Mouse (Mus musculus) midbrain, embryonic 13.5 days (tissue): ENCODE data around the gene Sost. TPM values are rescaled to one million over a fixed set of nuclear protein-coding genes. Genes with fewer than 3 reads are reported as not detected.

ENCODE experiments used
- ATAC-seq: fragments of 200-750 bp; cut with Nextera tagmentation; 2 replicates; pipeline ENCODE4 v1.8.0; 2017; ENCODE audit warnings: mild to moderate bottlenecking, moderate TSS enrichment, moderate library complexity
- H3K27ac ChIP-seq: fragments of 300-500 bp; sonication (generic); 2 replicates; pipeline ENCODE4 v1.5.1; 2015; ENCODE audit warnings: inconsistent platforms, mild to moderate bottlenecking, moderate library complexity
- H3K27me3 ChIP-seq: fragments of 300-500 bp; sonication (generic); 2 replicates; pipeline ENCODE4 v1.6.1; 2015; ENCODE audit warnings: mild to moderate bottlenecking, inconsistent platforms
- H3K36me3 ChIP-seq: fragments of 300-500 bp; sonication (generic); 2 replicates; pipeline ENCODE4 v1.6.1; 2015; ENCODE audit warnings: mild to moderate bottlenecking, inconsistent platforms
- H3K4me1 ChIP-seq: fragments of 300-500 bp; sonication (generic); replicated peaks from 2 replicates; pipeline ENCODE4 v1.6.1; 2015; ENCODE audit warnings: inconsistent platforms
- H3K4me2 ChIP-seq: fragments of 300-500 bp; sonication (generic); replicated peaks from 2 replicates; pipeline ENCODE4 v1.6.1; 2015; ENCODE audit warnings: moderate library complexity, mild to moderate bottlenecking, inconsistent platforms
- H3K4me3 ChIP-seq: fragments of 300-500 bp; sonication (generic); replicated peaks from 2 replicates; pipeline ENCODE4 v1.5.1; 2015; ENCODE audit warnings: mild to moderate bottlenecking, inconsistent platforms
- H3K9ac ChIP-seq: fragments of 300-500 bp; sonication (generic); replicated peaks from 2 replicates; pipeline ENCODE4 v1.6.1; 2015; ENCODE audit warnings: mild to moderate bottlenecking, inconsistent platforms
- H3K9me3 ChIP-seq: fragments of 300-500 bp; sonication (generic); 2 replicates; pipeline ENCODE4 v1.6.1; 2016; ENCODE audit warnings: mild to moderate bottlenecking, inconsistent platforms
- WGBS: fragments of 180-500 bp; shearing (Covaris S2); methylation state at CpG from one replicate; pipeline ENCODE4 v1.1.7; 2015; 5-methylcytosine and 5-hydroxymethylcytosine counted together
- polyA plus RNA-seq: library from polyadenylated mRNA; unstranded; fragments of >200 nt; fragmentation: Nextera tagmentation; extraction: Ambion mirVana; gene quantifications from 2 replicates; pipeline ENCODE4 v1.2.1, GENCODE M21; 2015

Gene Sost
- polyA plus RNA-seq: 0.07 and 0.24 TPM in 2 replicates

- H3K4me1 ChIP-seq: peaks cover 41% of the 10 kb centered on the region
- H3K4me2 ChIP-seq: no peak within 1 kb of the TSS
- H3K27me3 ChIP-seq: peaks cover 63% of the 10 kb centered on the region
- WGBS: 27% methylated on average over 10 of the region's 10 CpGs
- H3K9ac ChIP-seq: no peak within 1 kb of the TSS
- no peak within 1 kb of the TSS for H3K4me3 ChIP-seq
- no peak for ATAC-seq
- no peaks in the 10 kb centered on the region for H3K36me3 ChIP-seq
- no peak within 1 kb of the TSS for H3K27ac ChIP-seq
- H3K9me3 ChIP-seq: no peaks in the 10 kb centered on the region
These were observed at the start of gene Sost for GRCm38 (mm10) chr11:101966965-101967614. Gene Sost (minus strand): TSS chr11:101967015.

GRCm38 (mm10) chr11:102016136-102016535 is 49.3 kb upstream of the Sost start:
- Histone ChIP-seq H3K4me3 (no peak overlapping the region), H3K9ac (no peak overlapping the region), H3K9me3 (no peaks in the 10 kb centered on the region), H3K4me2 (no peak overlapping the region), H3K4me1 (peaks cover 18% of the 10 kb centered on the region; the same call in 1 of the 2 replicates), H3K27ac (no peak overlapping the region), H3K36me3 (peaks cover 85% of the 10 kb centered on the region), H3K27me3 (no peaks in the 10 kb centered on the region)
- no peak for ATAC-seq
- WGBS: 96% methylated on average over 1 of the region's 1 CpGs

- peak overlapping the region; percentile 14; the same call in 1 of the 2 replicates for H3K27ac ChIP-seq
These were observed 48.7 kb upstream of the Sost start for GRCm38 (mm10) chr11:102015472-102015871.

GRCm38 (mm10) chr11:102013201-102013600 is 46.4 kb upstream of the Sost start:
- peaks cover 95% of the 10 kb centered on the region for H3K36me3 ChIP-seq
- H3K9ac ChIP-seq: no peak overlapping the region
- ATAC-seq: no peak
- no peaks in the 10 kb centered on the region for H3K9me3 ChIP-seq
- H3K4me1 ChIP-seq: peaks cover 26% of the 10 kb centered on the region
- no peaks in the 10 kb centered on the region for H3K27me3 ChIP-seq
- no peak overlapping the region for H3K4me3 ChIP-seq
- H3K27ac ChIP-seq: no peak overlapping the region
- H3K4me2 ChIP-seq: no peak overlapping the region
- WGBS: 95% methylated on average over 8 of the region's 8 CpGs

More at GRCm38 (mm10) chr11:102015472-102015871, 48.7 kb upstream of the Sost start:
- Histone ChIP-seq H3K36me3 (peaks cover 90% of the 10 kb centered on the region), H3K9ac (no peak overlapping the region), H3K4me3 (no peak overlapping the region), H3K9me3 (no peaks in the 10 kb centered on the region), H3K27me3 (no peaks in the 10 kb centered on the region), H3K4me1 (peaks cover 21% of the 10 kb centered on the region), H3K4me2 (no peak overlapping the region)
- 58% methylated on average over 6 of the region's 6 CpGs for WGBS
- ATAC-seq: no peak

- Histone ChIP-seq H3K4me3 (no peak overlapping the region), H3K9ac (no peak overlapping the region), H3K9me3 (no peaks in the 10 kb centered on the region), H3K27me3 (no peaks in the 10 kb centered on the region), H3K36me3 (peaks cover 96% of the 10 kb centered on the region), H3K4me2 (no peak overlapping the region), H3K27ac (no peak overlapping the region), H3K4me1 (peaks cover 31% of the 10 kb centered on the region)
- no peak for ATAC-seq
- WGBS: 81% methylated on average over 8 of the region's 8 CpGs
These were observed 44.7 kb upstream of the Sost start for GRCm38 (mm10) chr11:102011510-102011909.

GRCm38 (mm10) chr11:102010140-102010539 is 43.3 kb upstream of the Sost start:
- Histone ChIP-seq H3K4me3 (no peak overlapping the region), H3K36me3 (peaks cover 95% of the 10 kb centered on the region), H3K4me1 (peaks cover 26% of the 10 kb centered on the region), H3K4me2 (no peak overlapping the region), H3K9me3 (no peaks in the 10 kb centered on the region), H3K27ac (peak overlapping the region; percentile 83), H3K27me3 (no peaks in the 10 kb centered on the region), H3K9ac (no peak overlapping the region; the same call in 1 of the 2 replicates)
- WGBS: 60% methylated on average over 13 of the region's 13 CpGs
- peak; percentile 61 for ATAC-seq

GRCm38 (mm10) chr11:102008954-102009637 is 42.3 kb upstream of the Sost start:
- WGBS: 85% methylated on average over 15 of the region's 15 CpGs
- Histone ChIP-seq H3K27me3 (no peaks in the 10 kb centered on the region), H3K27ac (peak overlapping the region; percentile 83), H3K9ac (no peak overlapping the region), H3K36me3 (peaks cover 95% of the 10 kb centered on the region), H3K9me3 (no peaks in the 10 kb centered on the region), H3K4me1 (peaks cover 24% of the 10 kb centered on the region), H3K4me2 (no peak overlapping the region), H3K4me3 (no peak overlapping the region)
- no peak for ATAC-seq

- no peak for ATAC-seq
- Histone ChIP-seq H3K9ac (no peak overlapping the region), H3K9me3 (no peaks in the 10 kb centered on the region), H3K27me3 (no peaks in the 10 kb centered on the region), H3K36me3 (peaks cover 96% of the 10 kb centered on the region), H3K27ac (no peak overlapping the region), H3K4me2 (no peak overlapping the region), H3K4me1 (peaks cover 24% of the 10 kb centered on the region), H3K4me3 (no peak overlapping the region)
- 97% methylated on average over 8 of the region's 8 CpGs for WGBS
These were observed 41.6 kb upstream of the Sost start for GRCm38 (mm10) chr11:102008372-102008771.

GRCm38 (mm10) chr11:102006688-102007087 is 39.9 kb upstream of the Sost start:
- Histone ChIP-seq H3K9ac (no peak overlapping the region), H3K27ac (0 out of 2 replicates have a peak overlapping the region, but pooled peaks have one; percentile 7), H3K4me2 (no peak overlapping the region), H3K36me3 (peaks cover 89% of the 10 kb centered on the region), H3K4me1 (peaks cover 24% of the 10 kb centered on the region), H3K27me3 (no peaks in the 10 kb centered on the region), H3K4me3 (no peak overlapping the region), H3K9me3 (no peaks in the 10 kb centered on the region)
- 75% methylated on average over 5 of the region's 5 CpGs for WGBS
- ATAC-seq: no peak

GRCm38 (mm10) chr11:102006271-102006670 is 39.5 kb upstream of the Sost start:
- Histone ChIP-seq H3K4me3 (no peak overlapping the region), H3K27me3 (no peaks in the 10 kb centered on the region), H3K36me3 (peaks cover 89% of the 10 kb centered on the region), H3K4me1 (peaks cover 24% of the 10 kb centered on the region), H3K9me3 (no peaks in the 10 kb centered on the region), H3K9ac (no peak overlapping the region), H3K4me2 (no peak overlapping the region), H3K27ac (0 out of 2 replicates have a peak overlapping the region, but pooled peaks have one; percentile 7)
- ATAC-seq: no peak
- whole genome bisulfite sequencing: 48% methylated on average over 9 of the region's 9 CpGs

GRCm38 (mm10) chr11:102004251-102004650 is 37.4 kb upstream of the Sost start:
- Histone ChIP-seq H3K4me2 (no peak overlapping the region), H3K9me3 (no peaks in the 10 kb centered on the region), H3K9ac (no peak overlapping the region), H3K27me3 (no peaks in the 10 kb centered on the region), H3K27ac (no peak overlapping the region), H3K36me3 (peaks cover 86% of the 10 kb centered on the region), H3K4me3 (no peak overlapping the region), H3K4me1 (peaks cover 15% of the 10 kb centered on the region)
- no peak for ATAC-seq
- 93% methylated on average over 8 of the region's 8 CpGs for WGBS

GRCm38 (mm10) chr11:101999466-101999865 is 32.7 kb upstream of the Sost start:
- WGBS: 53% methylated on average over 4 of the region's 4 CpGs
- H3K4me2 ChIP-seq: no peak overlapping the region
- no peak overlapping the region for H3K4me3 ChIP-seq
- H3K9me3 ChIP-seq: no peaks in the 10 kb centered on the region
- peaks cover 51% of the 10 kb centered on the region for H3K36me3 ChIP-seq
- H3K9ac ChIP-seq: 0 out of 2 replicates have a peak overlapping the region, but pooled peaks have one; percentile 10
- no peak for ATAC-seq
- no peaks in the 10 kb centered on the region for H3K27me3 ChIP-seq
- 0 out of 2 replicates have a peak, but pooled peaks cover 4% of the 10 kb centered on the region for H3K4me1 ChIP-seq
- no peak overlapping the region for H3K27ac ChIP-seq
